Mouse (Mus musculus): ENCODE measurements around the gene Ndufs4.
"Not testable (repeated sequence)": the region's sequence is repeated elsewhere in the genome, so short reads cannot be mapped to it uniquely, and the experiment has no call there.

Ndufs4 gene

DNA sequence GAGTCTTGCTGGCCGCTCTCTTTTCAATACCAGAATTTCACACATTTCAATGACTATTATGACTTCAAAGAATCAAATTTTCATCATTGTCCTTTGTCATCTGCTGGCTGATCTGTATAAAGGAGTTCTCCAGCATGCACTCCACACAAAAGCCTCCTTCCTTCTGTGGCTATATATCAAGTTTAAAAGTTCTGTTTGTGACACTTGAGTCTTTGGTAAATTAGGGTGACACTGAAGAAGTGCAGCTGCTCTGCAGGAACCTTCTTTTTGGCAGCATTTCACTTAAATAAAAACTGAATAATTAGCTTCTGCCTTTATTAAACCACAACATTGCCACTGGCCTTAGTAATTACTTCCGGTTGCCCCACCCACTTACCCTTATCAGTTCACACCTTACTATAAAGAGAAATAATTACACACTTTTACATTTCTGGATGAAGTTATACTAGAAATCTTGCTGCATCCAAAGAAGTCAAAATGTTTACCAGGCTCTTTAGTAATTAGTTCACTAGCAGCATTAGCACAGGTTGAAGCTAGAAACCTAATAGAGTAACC is 68.1 kb downstream of the Ndufs4 start:
- no peak for DNase-seq (ENCODE audit: low read depth)

DNA sequence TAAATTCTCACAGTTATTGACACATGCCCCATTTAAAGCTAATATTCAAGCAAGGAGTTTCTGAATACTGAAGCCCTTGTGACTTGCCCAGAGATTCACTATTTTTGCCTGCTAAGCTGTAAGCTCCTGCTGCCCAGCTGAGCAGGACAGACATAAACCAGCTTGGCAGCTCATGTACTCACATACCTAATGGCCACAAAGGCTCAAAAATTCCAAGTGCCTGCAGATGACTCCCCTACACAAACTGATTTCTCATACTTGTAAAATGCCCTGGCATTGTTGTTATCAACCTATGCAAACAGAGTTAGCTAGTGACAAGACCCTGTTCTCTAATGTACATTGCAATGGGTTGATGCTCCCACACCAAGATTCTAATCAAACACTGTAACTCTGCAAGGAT is 68.9 kb downstream of the Ndufs4 start:
- DNase-seq (ENCODE audit: low read depth) = no peak

GRCm38 (mm10) chr13:114315374-114315773 is 72.7 kb downstream of the Ndufs4 start:
- no peak for DNase-seq (ENCODE audit: low read depth)

DNA sequence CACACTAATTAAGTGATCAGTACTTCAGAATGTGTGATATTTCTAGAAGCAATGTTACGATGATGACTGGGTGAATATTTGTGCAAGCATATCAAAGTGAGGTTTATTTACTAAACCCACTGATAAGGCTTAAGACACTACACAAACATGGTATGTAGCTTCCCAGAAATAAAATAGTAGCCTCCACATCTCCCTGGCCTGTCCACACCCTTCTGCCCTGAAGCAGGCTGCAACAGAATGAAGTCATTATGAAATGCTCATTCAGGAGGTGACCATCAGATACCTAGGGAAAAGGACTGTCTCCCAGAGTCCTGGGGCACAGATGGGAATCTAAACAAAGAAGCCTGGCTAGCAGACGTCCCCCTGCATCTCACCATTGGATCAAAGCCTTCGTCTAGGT is 73.1 kb downstream of the Ndufs4 start:
- no peak for DNase-seq (ENCODE audit: low read depth)

- no peak for DNase-seq (ENCODE audit: low read depth)
Observed at GRCm38 (mm10) chr13:114310591-114310990, 77.5 kb downstream of the Ndufs4 start.

DNA sequence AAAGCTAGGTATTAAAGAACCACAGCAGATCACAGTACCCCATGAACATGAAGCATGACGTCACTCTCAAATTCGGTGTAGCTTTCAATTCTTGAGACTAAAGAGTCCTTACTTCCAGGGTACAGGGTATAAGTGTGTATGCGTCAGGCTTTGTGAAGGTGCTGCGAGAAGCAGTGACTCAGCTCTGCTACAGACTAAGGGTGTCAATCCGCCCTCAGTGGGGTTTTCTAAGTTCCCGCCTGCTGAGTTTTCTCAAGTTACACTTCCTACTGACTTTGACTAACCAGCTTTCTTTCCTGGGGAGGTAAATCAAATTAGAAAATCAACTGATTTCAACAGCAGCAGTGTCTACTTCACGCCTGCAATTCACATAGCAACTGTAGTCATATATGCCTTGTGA is 83.4 kb downstream of the Ndufs4 start:
- DNase-seq (ENCODE audit: low read depth) = no peak

- no peak for DNase-seq (ENCODE audit: low read depth)
Observed at GRCm38 (mm10) chr13:114303466-114304175, 84.4 kb downstream of the Ndufs4 start.

DNA sequence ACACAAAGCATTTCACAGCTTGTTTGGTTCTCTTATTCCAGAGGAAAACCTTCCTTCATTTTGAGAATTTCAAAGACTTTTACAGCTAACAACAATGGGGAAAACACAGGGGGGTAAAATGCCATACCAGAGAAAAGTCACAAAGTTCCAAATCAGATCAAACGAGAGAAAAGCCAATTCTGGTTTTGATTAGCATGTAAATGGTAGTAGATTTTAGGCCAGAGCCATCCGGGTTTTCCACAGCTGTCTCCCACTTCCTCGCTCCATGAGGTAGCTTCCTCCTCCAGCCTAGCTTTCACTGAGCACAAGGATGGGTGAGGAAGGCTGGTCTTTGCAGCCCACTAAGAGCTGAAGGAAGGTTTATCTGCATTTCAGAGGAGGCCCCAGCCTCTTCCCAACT is 90.3 kb downstream of the Ndufs4 start:
- no peak for DNase-seq (ENCODE audit: low read depth)

GRCm38 (mm10) chr13:114296556-114296955 is 91.5 kb downstream of the Ndufs4 start:
- no peak for DNase-seq (ENCODE audit: low read depth)

- DNase-seq (ENCODE audit: low read depth) = no peak
Observed at GRCm38 (mm10) chr13:114289411-114289810, 98.6 kb downstream of the Ndufs4 start.

DNA sequence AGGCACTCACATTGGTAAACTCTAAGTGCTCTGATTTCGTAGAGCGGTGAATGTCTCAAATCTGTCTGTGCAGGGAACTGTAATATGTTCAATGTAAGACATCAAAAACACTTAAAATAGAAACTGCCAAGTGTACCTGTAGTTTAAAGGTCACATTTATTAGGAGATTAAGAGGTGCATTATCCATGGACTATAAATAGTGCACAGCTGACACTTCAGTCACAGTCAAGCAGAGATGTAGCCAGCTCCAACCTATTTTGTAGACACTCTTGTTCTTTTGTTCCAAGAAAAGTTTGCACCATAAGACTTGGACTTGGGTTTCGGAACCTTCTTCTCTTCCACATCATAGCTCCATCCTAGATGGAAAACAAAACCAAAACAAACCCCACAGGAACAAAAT is 99.5 kb downstream of the Ndufs4 start:
- no peak for DNase-seq (ENCODE audit: low read depth)

DNA sequence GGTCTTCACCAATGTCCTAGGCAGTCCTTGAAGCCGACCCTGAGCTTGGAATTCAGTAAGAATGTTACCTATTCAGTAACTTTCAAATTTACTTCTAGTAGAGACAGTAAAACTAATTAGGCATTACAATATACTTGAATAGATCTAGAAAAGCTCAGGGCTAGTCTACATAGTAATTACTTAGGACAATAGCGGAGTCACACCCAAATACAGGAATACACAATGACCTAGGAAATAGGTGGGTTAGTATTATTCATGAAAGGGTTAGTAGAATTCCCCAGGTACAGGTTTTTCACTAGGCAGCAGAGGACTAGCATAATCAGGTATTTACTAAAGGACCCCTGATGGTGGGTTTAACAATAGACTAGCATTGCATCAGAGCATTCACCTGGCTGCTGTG is 109.4 kb downstream of the Ndufs4 start:
- not testable (repeated sequence) for DNase-seq (ENCODE audit: low read depth)

DNA sequence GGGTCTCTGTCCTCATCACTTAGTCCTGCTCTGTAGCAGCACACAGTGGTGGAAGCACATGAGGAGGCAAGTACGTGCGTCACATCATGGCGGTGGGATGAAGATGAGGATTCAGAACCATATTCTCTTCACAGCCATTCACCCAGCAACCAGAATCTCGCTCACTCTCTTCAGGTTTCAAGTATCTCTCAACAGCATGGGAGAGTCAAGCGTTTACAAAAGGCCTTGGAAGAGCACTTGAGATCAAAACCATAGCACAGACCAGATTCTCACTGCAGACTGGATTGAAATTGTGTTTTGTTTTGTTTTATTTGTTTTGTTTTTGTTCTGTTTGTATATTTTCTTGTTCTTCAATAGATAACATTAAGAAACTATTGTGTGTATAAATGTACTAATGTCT is 110.8 kb downstream of the Ndufs4 start:
- no peak for DNase-seq (ENCODE audit: low read depth)

- no peak for DNase-seq (ENCODE audit: low read depth)
Observed at GRCm38 (mm10) chr13:114271410-114272105, 116.5 kb downstream of the Ndufs4 start.

DNA sequence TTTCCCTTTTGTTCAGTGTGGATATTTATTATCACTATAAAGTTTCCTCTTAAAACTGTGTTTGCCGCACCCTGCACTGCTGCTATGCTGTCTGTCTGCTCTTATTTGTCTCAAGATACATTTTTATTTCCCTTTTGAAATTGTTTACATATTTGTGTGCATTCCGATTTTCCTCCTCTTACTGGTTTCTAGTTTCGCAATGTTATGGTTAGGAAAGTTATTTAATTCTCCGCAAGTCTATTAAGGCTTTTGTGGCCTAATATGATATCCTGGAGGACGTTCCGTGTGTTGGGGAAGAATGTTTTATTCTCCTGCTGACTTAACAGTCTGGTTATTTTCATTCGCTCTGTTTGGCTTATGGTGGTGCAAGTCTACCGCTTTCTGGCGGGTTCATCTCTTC is 120.3 kb downstream of the Ndufs4 start:
- DNase-seq (ENCODE audit: low read depth) = no peak

DNA sequence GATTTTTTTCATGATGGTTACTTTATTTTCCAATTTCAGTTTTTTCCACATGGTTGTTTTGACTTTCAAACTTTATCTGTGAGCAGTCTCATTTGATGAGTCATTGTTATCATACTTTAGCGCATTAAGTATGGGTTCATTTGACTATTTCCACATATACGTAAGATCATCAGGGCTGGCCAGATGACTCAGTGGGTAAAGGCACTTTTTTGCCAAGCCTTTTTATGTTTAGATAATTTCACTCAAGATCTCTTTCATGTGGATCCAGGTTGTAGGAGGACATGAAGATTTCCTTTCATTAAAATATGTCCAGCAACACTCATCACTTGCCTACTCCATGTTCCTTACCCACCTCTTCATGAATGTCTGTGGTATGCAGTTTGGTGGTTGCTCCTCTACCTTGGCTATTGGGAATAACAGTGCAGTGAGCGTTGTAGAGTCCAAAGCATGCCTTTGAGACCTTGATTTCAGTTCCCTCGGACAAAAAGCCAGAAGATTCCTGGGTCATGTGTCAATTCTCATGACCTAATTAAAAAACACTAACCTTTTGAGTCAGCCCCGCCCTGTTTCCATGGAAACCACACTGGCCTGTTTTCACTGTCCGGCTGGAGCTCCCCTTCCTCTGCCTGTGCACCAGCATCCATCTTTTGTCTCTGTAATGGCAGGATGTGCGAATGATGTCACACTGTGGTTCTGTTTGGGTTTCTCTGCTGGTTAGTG is 127.4 kb downstream of the Ndufs4 start:
- DNase-seq (ENCODE audit: low read depth) = peak; percentile 59

- peak; percentile 69 for DNase-seq (ENCODE audit: low read depth)
Observed at GRCm38 (mm10) chr13:114254697-114255096, 133.4 kb downstream of the Ndufs4 start.

Measured in NIH3T3 (cell line).